Mouse (Mus musculus) testis, adult 2 months (tissue): Measurements from ENCODE around the gene Mmp9. TPM values are rescaled to one million over a fixed set of nuclear protein-coding genes. Genes with fewer than 3 reads are reported as not detected.

Experiments
- H3K27ac ChIP-seq: fragments of 200-500 bp; 2 replicates; pipeline ENCODE4 v1.5.1; 2012; ENCODE audit warnings: low read depth, low read length; ENCODE audit not compliant: control insufficient read depth, insufficient read depth
- H3K27me3 ChIP-seq: fragments of 200-500 bp; 2 replicates; pipeline ENCODE4 v1.6.1; 2012; ENCODE audit warnings: mild to moderate bottlenecking, low read length, moderate library complexity; ENCODE audit not compliant: control insufficient read depth, insufficient read depth
- H3K36me3 ChIP-seq: fragments of 200-500 bp; 2 replicates; pipeline ENCODE4 v1.6.1; 2012; ENCODE audit warnings: mild to moderate bottlenecking, low read length; ENCODE audit not compliant: control insufficient read depth, insufficient read depth
- H3K4me1 ChIP-seq: fragments of 200-500 bp; 2 replicates; pipeline ENCODE4 v1.6.1; 2012; ENCODE audit warnings: low read length; ENCODE audit not compliant: control insufficient read depth, insufficient read depth
- H3K4me3 ChIP-seq: fragments of 200-500 bp; 2 replicates; pipeline ENCODE4 v1.5.1; 2012; ENCODE audit warnings: low read depth, mild to moderate bottlenecking, low read length, moderate library complexity, mixed read lengths; ENCODE audit not compliant: control insufficient read depth
- CTCF ChIP-seq: fragments of 200-500 bp; IDR thresholded peaks from 2 replicates; pipeline ENCODE4 v1.5.1; 2012; ENCODE audit warnings: low read depth, mild to moderate bottlenecking, inconsistent platforms, low read length, moderate library complexity; ENCODE audit not compliant: control insufficient read depth, insufficient read depth, insufficient replicate concordance
- POLR2A ChIP-seq: fragments of 200-500 bp; IDR thresholded peaks from 2 replicates; pipeline ENCODE4 v1.6.1; 2012; ENCODE audit warnings: low read depth, mild to moderate bottlenecking, inconsistent platforms, low read length, moderate library complexity; ENCODE audit not compliant: control insufficient read depth
- polyA plus RNA-seq: library from polyadenylated mRNA; depleted of rRNA; stranded (reverse); fragments of >200 nt; gene quantifications from 2 replicates; pipeline ENCODE4 v1.2.3, GENCODE M21; 2012

Gene Mmp9
- polyA plus RNA-seq, 1 experiment = 0.37 TPM

GRCm38 (mm10) chr2:164930706-164931581 is 9.6 kb upstream of the Mmp9 start:
- H3K27me3 ChIP-seq = no peaks in the 10 kb centered on the region
- no peaks in the 10 kb centered on the region for H3K4me1 ChIP-seq
- H3K27ac ChIP-seq = no peak overlapping the region

GRCm38 (mm10) chr2:164933534-164933933 is 7.0 kb upstream of the Mmp9 start:
- no peaks in the 10 kb centered on the region for H3K36me3 ChIP-seq
- no peak for TF ChIP-seq POLR2A
- no peak for TF ChIP-seq CTCF
- H3K4me1 ChIP-seq = peaks cover 3% of the 10 kb centered on the region; the same call in 1 of the 2 replicates
- no peaks in the 10 kb centered on the region for H3K27me3 ChIP-seq
- no peak overlapping the region for H3K4me3 ChIP-seq
- H3K27ac ChIP-seq = no peak overlapping the region

More at GRCm38 (mm10) chr2:164930706-164931581, 9.6 kb upstream of the Mmp9 start:
- Histone ChIP-seq H3K36me3 (no peaks in the 10 kb centered on the region), H3K4me3 (no peak overlapping the region)
- TF ChIP-seq POLR2A (no peak), CTCF (no peak)

- Histone ChIP-seq H3K36me3 (no peaks in the 10 kb centered on the region), H3K4me1 (peaks cover 14% of the 10 kb centered on the region), H3K27me3 (no peaks in the 10 kb centered on the region), H3K4me3 (no peak overlapping the region), H3K27ac (no peak overlapping the region)
- TF ChIP-seq CTCF = no peak
Measured at GRCm38 (mm10) chr2:164935991-164936390, 4.6 kb upstream of the Mmp9 start.

GRCm38 (mm10) chr2:164938146-164939091 is 2.2 kb upstream of the Mmp9 start:
- Histone ChIP-seq H3K4me1 (peaks cover 14% of the 10 kb centered on the region), H3K4me3 (peak overlapping the region; percentile 44), H3K36me3 (no peaks in the 10 kb centered on the region), H3K27me3 (no peaks in the 10 kb centered on the region), H3K27ac (no peak overlapping the region)
- no peak for TF ChIP-seq CTCF
- no peak for TF ChIP-seq POLR2A

- H3K27me3 ChIP-seq = no peaks in the 10 kb centered on the region
- TF ChIP-seq POLR2A (no peak), CTCF (no peak)
- no peak overlapping the region for H3K27ac ChIP-seq
- no peaks in the 10 kb centered on the region for H3K36me3 ChIP-seq
- peak overlapping the region; percentile 44 for H3K4me3 ChIP-seq
- peaks cover 14% of the 10 kb centered on the region for H3K4me1 ChIP-seq
Measured at GRCm38 (mm10) chr2:164939106-164939505, 1.5 kb upstream of the Mmp9 start.

- peaks cover 14% of the 10 kb centered on the region for H3K4me1 ChIP-seq
- H3K4me3 ChIP-seq = no peak overlapping the region
- no peak for TF ChIP-seq POLR2A
- no peak for TF ChIP-seq CTCF
- no peaks in the 10 kb centered on the region for H3K36me3 ChIP-seq
- no peak overlapping the region for H3K27ac ChIP-seq
- H3K27me3 ChIP-seq = no peaks in the 10 kb centered on the region
Measured at GRCm38 (mm10) chr2:164942692-164943290, 2.2 kb downstream of the Mmp9 start.
